Mouse (Mus musculus): ENCODE results near the gene Lrguk. TPM values are rescaled to one million over a fixed set of nuclear protein-coding genes. Genes with fewer than 3 reads are reported as not detected.

The Lrguk gene
- total and polyA plus RNA-seq, 3 experiments = 0.12 to 1.6 TPM; not detected in 1

DNA sequence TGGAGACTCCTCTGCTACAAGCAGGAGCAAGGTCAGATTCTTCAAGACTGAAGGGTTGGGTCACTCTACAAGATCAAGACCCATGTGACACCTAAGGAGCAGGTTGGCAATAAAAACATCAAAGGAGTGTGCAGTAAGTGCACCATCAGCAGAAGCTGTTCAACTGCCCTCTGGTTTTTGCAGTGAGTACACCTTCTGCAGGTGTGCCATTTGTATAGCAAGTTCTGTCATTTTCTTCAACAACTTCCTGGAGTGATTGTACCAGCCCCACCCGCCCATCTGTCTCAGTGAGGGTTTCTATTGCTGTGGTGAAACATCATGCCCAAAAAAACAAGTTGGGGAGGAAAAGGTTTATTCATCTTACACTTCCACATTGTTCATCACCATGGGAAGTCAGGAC is 120.6 kb downstream of the Lrguk start:
- Histone ChIP-seq H3K4me1 (ENCODE audit: control insufficient read depth in 1 of 2, insufficient read depth in 2 of 2, low read length in 2 of 2) (no peaks in the 10 kb centered on the region), H3K79me2 (ENCODE audit: control insufficient read depth, insufficient read depth, low read length, poor library complexity) (no peaks in the 10 kb centered on the region), H3K9me3 (replicated peaks; ENCODE audit: insufficient read depth, low read length) (no peaks in the 10 kb centered on the region), H3K27me3 (ENCODE audit: control insufficient read depth in 1 of 2, insufficient read depth in 2 of 2, low read length in 2 of 2) (no peaks in the 10 kb centered on the region), H3K9ac (ENCODE audit: control insufficient read depth, low read depth, low read length, poor library complexity, severe bottlenecking) (no peak overlapping the region), H3K27ac (ENCODE audit: control insufficient read depth, low read depth, low read length) (no peak overlapping the region), H3K4me3 (ENCODE audit: control insufficient read depth in 1 of 2, insufficient read depth in 1 of 2, low read depth in 2 of 2, low read length in 2 of 2) (no peak overlapping the region), H3K36me3 (ENCODE audit: control insufficient read depth in 1 of 2, insufficient read depth in 2 of 2, low read length in 2 of 2) (no peaks in the 10 kb centered on the region)
- TF ChIP-seq TAL1 (IDR thresholded peaks at IDR 0.05; ENCODE audit: low read length) (no peak), NRF1 (IDR thresholded peaks at IDR 0.05; ENCODE audit: insufficient read depth, low read depth, low read length, poor library complexity, severe bottlenecking) (no peak), MAFK (IDR thresholded peaks at IDR 0.05; ENCODE audit: borderline replicate concordance, low read depth, low read length) (no peak), MYC (IDR thresholded peaks at IDR 0.05; ENCODE audit: low read depth, low read length) (no peak), USF1 (IDR thresholded peaks at IDR 0.05; ENCODE audit: low read depth, low read length) (no peak), SIN3A (IDR thresholded peaks at IDR 0.05; ENCODE audit: low read length) (no peak), CHD2 (IDR thresholded peaks at IDR 0.05; ENCODE audit: low read length) (no peak), EP300 (IDR thresholded peaks at IDR 0.05; ENCODE audit: low read depth in 1 of 2, low read length in 2 of 2) (no peak), POLR2AphosphoS5 (IDR thresholded peaks at IDR 0.05; ENCODE audit: borderline replicate concordance, low read depth, low read length) (no peak), USF2 (IDR thresholded peaks at IDR 0.05; ENCODE audit: borderline replicate concordance in 1 of 2, insufficient read depth in 1 of 2, low read depth in 1 of 2, low read length in 2 of 2) (no peak), GATA1 (IDR thresholded peaks at IDR 0.05; ENCODE audit: low read depth, low read length) (no peak), MAZ (IDR thresholded peaks at IDR 0.05; ENCODE audit: low read depth, low read length) (no peak), TCF12 (IDR thresholded peaks at IDR 0.05; ENCODE audit: low read depth, low read length) (no peak), MAX (IDR thresholded peaks at IDR 0.05; ENCODE audit: low read length) (no peak), ETS1 (IDR thresholded peaks at IDR 0.05; ENCODE audit: low read depth, low read length) (no peak), TBP (IDR thresholded peaks at IDR 0.05; ENCODE audit: low read depth, low read length) (no peak), E2F4 (IDR thresholded peaks at IDR 0.05; ENCODE audit: borderline replicate concordance, low read depth, low read length) (no peak), POLR2AphosphoS2 (IDR thresholded peaks at IDR 0.05; ENCODE audit: low read length) (no peak), ZNF384 (IDR thresholded peaks at IDR 0.05; ENCODE audit: low read depth, low read length) (no peak), KAT2A (conservative IDR thresholded peaks at IDR 0.05; ENCODE audit: low read depth, low read length) (no peak)
- no peak for DNase-seq (ENCODE audit: low read depth, low spot score)
